Mouse (Mus musculus): Measurements from ENCODE around the gene Nell2.
A peak's percentile ranks its signal among the peaks of the same experiment; 100 is the strongest.

Nell2 gene

GRCm38 (mm10) chr15:95473976-95474375 is 54.4 kb downstream of the Nell2 start:
- peak in 1 of 2 experiments; percentile 49 for DNase-seq (ENCODE audit: low spot score in 2 of 2)

GRCm38 (mm10) chr15:95467195-95467594 is 61.2 kb downstream of the Nell2 start:
- no peak for DNase-seq (ENCODE audit: low spot score in 2 of 2)

GRCm38 (mm10) chr15:95460041-95460566 is 68.3 kb downstream of the Nell2 start:
- no peak for DNase-seq (ENCODE audit: low spot score in 2 of 2)

GRCm38 (mm10) chr15:95444586-95444985 is 83.8 kb downstream of the Nell2 start:
- no peak for DNase-seq (ENCODE audit: low spot score in 2 of 2)

- no peak for DNase-seq (ENCODE audit: low spot score in 2 of 2)
These were observed 90.6 kb downstream of the Nell2 start for GRCm38 (mm10) chr15:95437740-95438139.

GRCm38 (mm10) chr15:95436261-95436660 is 92.1 kb downstream of the Nell2 start:
- no peak for DNase-seq (ENCODE audit: low spot score in 2 of 2)

GRCm38 (mm10) chr15:95431156-95431799 is 97.1 kb downstream of the Nell2 start:
- no peak for DNase-seq (ENCODE audit: low spot score in 2 of 2)

- peak; percentile 43 to 50 for DNase-seq (ENCODE audit: low spot score in 2 of 2)
These were observed 98.4 kb downstream of the Nell2 start for GRCm38 (mm10) chr15:95430000-95430399.

GRCm38 (mm10) chr15:95428003-95428663 is 100.2 kb downstream of the Nell2 start:
- DNase-seq (ENCODE audit: low spot score in 2 of 2) = no peak

GRCm38 (mm10) chr15:95425085-95425484 is 103.3 kb downstream of the Nell2 start:
- DNase-seq (ENCODE audit: low spot score in 2 of 2) = peak in 1 of 2 experiments; percentile 41

GRCm38 (mm10) chr15:95422226-95422950 is 106.0 kb downstream of the Nell2 start:
- DNase-seq (ENCODE audit: low spot score in 2 of 2) = no peak

GRCm38 (mm10) chr15:95418641-95419040 is 109.7 kb downstream of the Nell2 start:
- no peak for DNase-seq (ENCODE audit: low spot score in 2 of 2)

- no peak for DNase-seq (ENCODE audit: low spot score in 2 of 2)
These were observed 116.2 kb downstream of the Nell2 start for GRCm38 (mm10) chr15:95411949-95412741.

- DNase-seq (ENCODE audit: low spot score in 2 of 2) = no peak
These were observed 118.0 kb downstream of the Nell2 start for GRCm38 (mm10) chr15:95410213-95410843.

GRCm38 (mm10) chr15:95390347-95390746 is 138.0 kb downstream of the Nell2 start:
- no peak for DNase-seq (ENCODE audit: low spot score in 2 of 2)

GRCm38 (mm10) chr15:95388950-95389349 is 139.4 kb downstream of the Nell2 start:
- no peak for DNase-seq (ENCODE audit: low spot score in 2 of 2)

- DNase-seq (ENCODE audit: low spot score in 2 of 2) = no peak
These were observed 147.5 kb downstream of the Nell2 start for GRCm38 (mm10) chr15:95380859-95381258.

GRCm38 (mm10) chr15:95370720-95371395 is 157.5 kb downstream of the Nell2 start:
- peak; percentile 44 to 55 for DNase-seq (ENCODE audit: low spot score in 2 of 2)

- DNase-seq (ENCODE audit: low spot score in 2 of 2) = no peak
These were observed 160.2 kb downstream of the Nell2 start for GRCm38 (mm10) chr15:95368185-95368584.

GRCm38 (mm10) chr15:95366506-95366905 is 161.9 kb downstream of the Nell2 start:
- no peak for DNase-seq (ENCODE audit: low spot score in 2 of 2)

- DNase-seq (ENCODE audit: low spot score in 2 of 2) = no peak
These were observed 173.6 kb downstream of the Nell2 start for GRCm38 (mm10) chr15:95354806-95355205.
